Comparison of ENCODE assay signal across 17 mouse cellular contexts in genomic region chr16:57484043-57484795, GRCm38 (mm10).
A peak's percentile ranks its signal among the peaks of the same experiment; 100 is the strongest.
DNase-seq lines count a peak whose midpoint lies in the region; ATAC-seq and TF ChIP-seq lines count a peak whose summit lies in the region.
"Had no signal": no experiment of that assay in that cellular context is flagged by ENCODE, and none has a peak within 500 bp of the region (broad histone marks: within the 10 kb centered on the region; RNA-seq: fewer than 3 reads in every experiment).

No protein-coding gene starts in this region.

- ATAC-seq in limb, embryonic 11.5 days (ENCODE audit: insufficient number of reproducible peaks, low FRiP score, low TSS enrichment, low read depth): peak; percentile 52; the same call in 1 of the 2 replicates
- peak; percentile 66; the same call in 1 of the 2 replicates for ATAC-seq in stomach, embryonic 14.5 days (ENCODE audit: insufficient number of reproducible peaks, insufficient read depth, low FRiP score, low read depth)
- ATAC-seq: midbrain, embryonic 15.5 days had no signal

- intact Hi-C loops in gastrocnemius, adult 2 months (cut with DNase I): no loop called here

- peak overlapping the region; percentile 24; the same call in 1 of the 2 replicates for H3K27ac ChIP-seq in gastrocnemius, adult 2 months
- no peak overlapping the region for H3K27ac ChIP-seq in limb, embryonic 11.5 days (replicated peaks; ENCODE audit: low read depth, low read length)
- peak overlapping the region; percentile 80 for H3K27ac ChIP-seq in stomach, embryonic 14.5 days (ENCODE audit: low read length)
- H3K27ac ChIP-seq: embryonic facial prominence, embryonic 12.5 days; forebrain, embryonic 12.5 days; macrophage; midbrain, embryonic 15.5 days had no signal

- no peaks in the 10 kb centered on the region for H3K27me3 ChIP-seq in limb, embryonic 11.5 days (ENCODE audit: control insufficient read depth, insufficient read depth, low read length)
- no peaks in the 10 kb centered on the region for H3K27me3 ChIP-seq in stomach, embryonic 14.5 days (ENCODE audit: control insufficient read depth, insufficient read depth, low read length)
- H3K27me3 ChIP-seq: embryonic facial prominence, embryonic 12.5 days; forebrain, embryonic 12.5 days; midbrain, embryonic 15.5 days had no signal

- 76% methylated on average over 12 of the region's 12 CpGs for WGBS in limb, embryonic 11.5 days
- WGBS in stomach, embryonic 14.5 days: 30% methylated on average over 12 of the region's 12 CpGs

- H3K4me3 ChIP-seq in gastrocnemius, adult 2 months: no peak overlapping the region
- no peak overlapping the region for H3K4me3 ChIP-seq in limb, embryonic 11.5 days (ENCODE audit: low read depth, low read length)
- H3K4me3 ChIP-seq in stomach, embryonic 14.5 days (ENCODE audit: low read depth, low read length): no peak overlapping the region
- H3K4me3 ChIP-seq: embryonic facial prominence, embryonic 12.5 days; forebrain, embryonic 12.5 days; midbrain, embryonic 15.5 days had no signal

- TF ChIP-seq CTCF in gastrocnemius, adult 2 months (IDR thresholded peaks at IDR 0.05): no peak

- H3K4me1 ChIP-seq in limb, embryonic 11.5 days (ENCODE audit: control insufficient read depth, insufficient read depth, low read length): no peaks in the 10 kb centered on the region
- peaks cover 11% of the 10 kb centered on the region for H3K4me1 ChIP-seq in stomach, embryonic 14.5 days (ENCODE audit: control insufficient read depth, insufficient read depth, low read length)
- H3K4me1 ChIP-seq: forebrain, embryonic 12.5 days; midbrain, embryonic 15.5 days had no signal

- no peak overlapping the region for H3K4me2 ChIP-seq in limb, embryonic 11.5 days (ENCODE audit: low read depth, severe bottlenecking)
- no peak overlapping the region for H3K4me2 ChIP-seq in stomach, embryonic 14.5 days (replicated peaks; ENCODE audit: low read depth, low read length)
- H3K4me2 ChIP-seq: embryonic facial prominence, embryonic 12.5 days; forebrain, embryonic 12.5 days; midbrain, embryonic 15.5 days had no signal

- H3K9me3 ChIP-seq in limb, embryonic 11.5 days (ENCODE audit: control insufficient read depth, low read length): no peaks in the 10 kb centered on the region
- no peaks in the 10 kb centered on the region for H3K9me3 ChIP-seq in stomach, embryonic 14.5 days (ENCODE audit: control insufficient read depth, low read depth, low read length)
- H3K9me3 ChIP-seq: embryonic facial prominence, embryonic 12.5 days; forebrain, embryonic 12.5 days; midbrain, embryonic 15.5 days had no signal

- H3K36me3 ChIP-seq in limb, embryonic 11.5 days (ENCODE audit: control insufficient read depth, insufficient read depth, low read length): no peaks in the 10 kb centered on the region
- H3K36me3 ChIP-seq in stomach, embryonic 14.5 days (ENCODE audit: control insufficient read depth, insufficient read depth, low read length): no peaks in the 10 kb centered on the region
- H3K36me3 ChIP-seq: embryonic facial prominence, embryonic 12.5 days; forebrain, embryonic 12.5 days; midbrain, embryonic 15.5 days had no signal

- no peak overlapping the region for H3K9ac ChIP-seq in limb, embryonic 11.5 days (ENCODE audit: low read length)
- no peak overlapping the region for H3K9ac ChIP-seq in stomach, embryonic 14.5 days (replicated peaks; ENCODE audit: low read depth, low read length)
- H3K9ac ChIP-seq: embryonic facial prominence, embryonic 12.5 days; forebrain, embryonic 12.5 days; midbrain, embryonic 15.5 days had no signal

- DNase-seq in gastrocnemius, adult 2 months: no peak
- DNase-seq in gastrocnemius, postnatal 4 days (ENCODE audit: low spot score in 2 of 2): no peak
- DNase-seq in kidney, postnatal 4 days: peak; percentile 28 to 48
- no peak for DNase-seq in kidney, adult 18-20 months
- DNase-seq in limb, embryonic 11.5 days (ENCODE audit: low spot score): no peak
- no peak for DNase-seq in cerebellum, adult 9-11 months
- DNase-seq in right cerebral cortex, postnatal 4 days: no peak
- DNase-seq: adrenal gland, adult 8-10 months; cerebellum, postnatal 14 days; gastrocnemius, postnatal 10 days; layer of hippocampus, adult 9-11 months; left cerebral cortex, postnatal 4 days had no signal

Comparison
In these comparisons a context has a peak if more than half of its experiments do, and no peak if none do; other contexts are left out.
1. DNase-seq: peak in kidney, postnatal 4 days (2 of 2); none in gastrocnemius, adult 2 months (single experiment), gastrocnemius, postnatal 4 days (0 of 2), kidney, adult 18-20 months (single experiment), limb, embryonic 11.5 days (single experiment), cerebellum, adult 9-11 months (single experiment) and right cerebral cortex, postnatal 4 days (single experiment).